9 mouse cellular contexts compared by ENCODE assay signal in genomic region chr2:105122886-105123285, GRCm38 (mm10). TPM values are rescaled to one million over a fixed set of nuclear protein-coding genes. Genes with fewer than 3 reads are reported as not detected.
DNase-seq lines count a peak whose midpoint lies in the region; ATAC-seq lines count a peak whose summit lies in the region.
"Had no signal": no experiment of that assay in that cellular context is flagged by ENCODE, and none has a peak within 500 bp of the region (broad histone marks: within the 10 kb centered on the region; RNA-seq: fewer than 3 reads in every experiment).

No protein-coding gene starts in this region.

- 2% methylated on average over 27 of the region's 27 CpGs for WGBS in lung, embryonic 15.5 days
- WGBS in embryonic facial prominence, embryonic 13.5 days, result under 1% methylated on average over 27 of the region's 27 CpGs
- 2% methylated on average over 27 of the region's 27 CpGs for WGBS in intestine, embryonic 16.5 days
- WGBS in neural tube, embryonic 12.5 days, result under 1% methylated on average over 27 of the region's 27 CpGs

- H3K4me3 ChIP-seq in lung, embryonic 15.5 days, result peak overlapping the region; percentile 7
- H3K4me3 ChIP-seq in embryonic facial prominence, embryonic 13.5 days, result peak overlapping the region; percentile 11
- H3K4me3 ChIP-seq in intestine, embryonic 16.5 days (ENCODE audit: low read length), result peak overlapping the region; percentile 13; the same call in 1 of the 2 replicates
- H3K4me3 ChIP-seq in neural tube, embryonic 12.5 days, result peak overlapping the region; percentile 15

- no peak for ATAC-seq in lung, embryonic 15.5 days (ENCODE audit: borderline replicate concordance, extremely low read depth, low FRiP score, low TSS enrichment)
- no peak for ATAC-seq in embryonic facial prominence, embryonic 13.5 days (ENCODE audit: insufficient number of reproducible peaks, insufficient read depth, low FRiP score, low TSS enrichment, low read depth)
- ATAC-seq in intestine, embryonic 16.5 days, result no peak
- no peak for ATAC-seq in neural tube, embryonic 12.5 days (ENCODE audit: low FRiP score, low read depth)
- ATAC-seq in granulocyte monocyte progenitor cell, adult 5-6 weeks (replicated peaks; ENCODE audit: poor library complexity, severe bottlenecking), result no peak

- no peak for DNase-seq in lung, postnatal 14 days
- DNase-seq in right cerebral cortex, postnatal 10 days (ENCODE audit: low spot score in 2 of 2), result no peak

- no peaks in the 10 kb centered on the region for H3K9me3 ChIP-seq in lung, embryonic 15.5 days
- H3K9me3 ChIP-seq in embryonic facial prominence, embryonic 13.5 days, result no peaks in the 10 kb centered on the region
- H3K9me3 ChIP-seq in intestine, embryonic 16.5 days (ENCODE audit: control insufficient read depth, low read length), result no peaks in the 10 kb centered on the region
- H3K9me3 ChIP-seq in neural tube, embryonic 12.5 days, result no peaks in the 10 kb centered on the region

- peak overlapping the region; percentile 32 for H3K4me2 ChIP-seq in lung, embryonic 15.5 days
- H3K4me2 ChIP-seq in embryonic facial prominence, embryonic 13.5 days, result peak overlapping the region; percentile 41
- peak overlapping the region; percentile 23 for H3K4me2 ChIP-seq in intestine, embryonic 16.5 days (ENCODE audit: low read depth, low read length)
- peak overlapping the region; percentile 47 for H3K4me2 ChIP-seq in neural tube, embryonic 12.5 days (replicated peaks)

- no peak overlapping the region for H3K9ac ChIP-seq in lung, embryonic 15.5 days
- H3K9ac ChIP-seq in embryonic facial prominence, embryonic 13.5 days, result no peak overlapping the region
- no peak overlapping the region for H3K9ac ChIP-seq in intestine, embryonic 16.5 days (ENCODE audit: low read depth, low read length)
- no peak overlapping the region for H3K9ac ChIP-seq in neural tube, embryonic 12.5 days

- H3K27ac ChIP-seq in lung, embryonic 15.5 days, result no peak overlapping the region
- H3K27ac ChIP-seq in embryonic facial prominence, embryonic 13.5 days, result no peak overlapping the region
- no peak overlapping the region for H3K27ac ChIP-seq in intestine, embryonic 16.5 days (ENCODE audit: low read length)
- H3K27ac ChIP-seq in neural tube, embryonic 12.5 days, result no peak overlapping the region

- peaks cover 22% of the 10 kb centered on the region for H3K4me1 ChIP-seq in lung, embryonic 15.5 days
- peaks cover 21% of the 10 kb centered on the region for H3K4me1 ChIP-seq in embryonic facial prominence, embryonic 13.5 days
- H3K4me1 ChIP-seq in intestine, embryonic 16.5 days (ENCODE audit: control insufficient read depth, insufficient read depth, low read length), result peaks cover 21% of the 10 kb centered on the region
- peaks cover 30% of the 10 kb centered on the region for H3K4me1 ChIP-seq in neural tube, embryonic 12.5 days

- peaks cover 97% of the 10 kb centered on the region for H3K27me3 ChIP-seq in lung, embryonic 15.5 days
- peaks cover 97% of the 10 kb centered on the region for H3K27me3 ChIP-seq in embryonic facial prominence, embryonic 13.5 days
- peaks cover 79% of the 10 kb centered on the region for H3K27me3 ChIP-seq in intestine, embryonic 16.5 days (replicated peaks; ENCODE audit: control insufficient read depth, insufficient read depth, low read length)
- H3K27me3 ChIP-seq in neural tube, embryonic 12.5 days (replicated peaks), result peaks cover 94% of the 10 kb centered on the region

- H3K36me3 ChIP-seq in lung, embryonic 15.5 days, result no peaks in the 10 kb centered on the region
- H3K36me3 ChIP-seq in embryonic facial prominence, embryonic 13.5 days, result no peaks in the 10 kb centered on the region
- H3K36me3 ChIP-seq in intestine, embryonic 16.5 days (ENCODE audit: control insufficient read depth, insufficient read depth, low read length), result no peaks in the 10 kb centered on the region
- H3K36me3 ChIP-seq in neural tube, embryonic 12.5 days, result no peaks in the 10 kb centered on the region

RNA-seq across cellular contexts. Expression of gene Wt1, which starts 3.4 kb away (rescaled TPM):
- 5.4 and 7.9 TPM in 2 replicates for polyA plus RNA-seq in lung, embryonic 15.5 days (2015; fragmentation: Nextera tagmentation; extraction: Ambion mirVana)
- polyA plus RNA-seq in embryonic facial prominence, embryonic 13.5 days (2015; fragmentation: Nextera tagmentation; extraction: Ambion mirVana), result 0.21 and 0.24 TPM in 2 replicates
- 8.1 and 10.0 TPM in 2 replicates for polyA plus RNA-seq in intestine, embryonic 16.5 days (2015; fragmentation: Nextera tagmentation; extraction: Ambion mirVana)
- 2.5 and 3.1 TPM in 2 replicates for polyA plus RNA-seq in neural tube, embryonic 12.5 days (2016; fragmentation: Nextera tagmentation; extraction: Ambion mirVana)
- not detected in 2 replicates for total RNA-seq in granulocyte monocyte progenitor cell, adult 5-6 weeks (2014; fragmentation: Nextera tagmentation)
- total RNA-seq in granulocyte monocyte progenitor cell, adult 5-6 weeks (2017), result not detected in 2 replicates

RNA-seq across cellular contexts. Expression of gene Gm11060, which starts 31.1 kb away (rescaled TPM):
- polyA plus RNA-seq in lung, embryonic 15.5 days (2015; fragmentation: Nextera tagmentation; extraction: Ambion mirVana), result not detected in 2 replicates
- polyA plus RNA-seq in embryonic facial prominence, embryonic 13.5 days (2015; fragmentation: Nextera tagmentation; extraction: Ambion mirVana), result not detected in 2 replicates
- not detected in 2 replicates for polyA plus RNA-seq in intestine, embryonic 16.5 days (2015; fragmentation: Nextera tagmentation; extraction: Ambion mirVana)
- polyA plus RNA-seq in neural tube, embryonic 12.5 days (2016; fragmentation: Nextera tagmentation; extraction: Ambion mirVana), result not detected in 2 replicates
- total RNA-seq in granulocyte monocyte progenitor cell, adult 5-6 weeks (2014; fragmentation: Nextera tagmentation), result not detected in 2 replicates
- not detected in 2 replicates for total RNA-seq in granulocyte monocyte progenitor cell, adult 5-6 weeks (2017)
- total RNA-seq: gastrocnemius, postnatal 4 days had no signal
- polyA plus RNA-seq: neural tube, embryonic 14.5 days had no signal
